Mouse (Mus musculus): Measurements from ENCODE around the gene Cd22. TPM values are rescaled to one million over a fixed set of nuclear protein-coding genes. Genes with fewer than 3 reads are reported as not detected.

Gene Cd22
- polyA plus RNA-seq, 1 experiment from 2014 or later, result 0.32 TPM

GRCm38 (mm10) chr7:30890681-30891080 is 10.5 kb upstream of the Cd22 start:
- H3K27me3 ChIP-seq (ENCODE audit: insufficient read depth, low read length), result no peaks in the 10 kb centered on the region
- 52% methylated on average over 2 of the region's 2 CpGs for WGBS
- no peak for TF ChIP-seq CTCF (IDR thresholded peaks at IDR 0.05; ENCODE audit: low read depth)
- no peaks in the 10 kb centered on the region for H3K9me3 ChIP-seq (ENCODE audit: low read depth, low read length)
- no peaks in the 10 kb centered on the region for H3K4me1 ChIP-seq (ENCODE audit: insufficient read depth)
- no peak for DNase-seq
- H3K36me3 ChIP-seq (ENCODE audit: insufficient read depth), result no peaks in the 10 kb centered on the region
- no peak overlapping the region for H3K4me3 ChIP-seq (ENCODE audit: low read depth, low read length)
- H3K4me2 ChIP-seq, result no peak overlapping the region
- ATAC-seq (ENCODE audit: insufficient read depth), result no peak
- H3K9ac ChIP-seq, result no peak overlapping the region
- H3K27ac ChIP-seq (ENCODE audit: low read depth), result no peak overlapping the region

GRCm38 (mm10) chr7:30888786-30889185 is 8.6 kb upstream of the Cd22 start:
- Histone ChIP-seq H3K27ac (ENCODE audit: low read depth) (no peak overlapping the region), H3K4me2 (no peak overlapping the region), H3K9ac (no peak overlapping the region), H3K27me3 (ENCODE audit: insufficient read depth, low read length) (no peaks in the 10 kb centered on the region), H3K9me3 (ENCODE audit: low read depth, low read length) (0 out of 2 replicates have a peak, but pooled peaks cover 2% of the 10 kb centered on the region), H3K4me1 (ENCODE audit: insufficient read depth) (no peaks in the 10 kb centered on the region), H3K4me3 (ENCODE audit: low read depth, low read length) (no peak overlapping the region), H3K36me3 (ENCODE audit: insufficient read depth) (no peaks in the 10 kb centered on the region)
- DNase-seq (no peak), ATAC-seq (ENCODE audit: insufficient read depth) (no peak)
- 71% methylated on average over 7 of the region's 7 CpGs for WGBS
- TF ChIP-seq CTCF (IDR thresholded peaks at IDR 0.05; ENCODE audit: low read depth), result no peak

GRCm38 (mm10) chr7:30887568-30888188 is 7.5 kb upstream of the Cd22 start:
- Histone ChIP-seq H3K36me3 (ENCODE audit: insufficient read depth) (no peaks in the 10 kb centered on the region), H3K27ac (ENCODE audit: low read depth) (no peak overlapping the region), H3K27me3 (ENCODE audit: insufficient read depth, low read length) (no peaks in the 10 kb centered on the region), H3K9ac (no peak overlapping the region), H3K4me1 (ENCODE audit: insufficient read depth) (no peaks in the 10 kb centered on the region), H3K4me2 (no peak overlapping the region), H3K4me3 (ENCODE audit: low read depth, low read length) (no peak overlapping the region), H3K9me3 (ENCODE audit: low read depth, low read length) (0 out of 2 replicates have a peak, but pooled peaks cover 2% of the 10 kb centered on the region)
- no peak for ATAC-seq (ENCODE audit: insufficient read depth)
- TF ChIP-seq CTCF (IDR thresholded peaks at IDR 0.05; ENCODE audit: low read depth), result no peak
- DNase-seq, result no peak
- 79% methylated on average over 14 of the region's 14 CpGs for WGBS

- H3K9me3 ChIP-seq (ENCODE audit: low read depth, low read length), result 0 out of 2 replicates have a peak, but pooled peaks cover 2% of the 10 kb centered on the region
- ATAC-seq (ENCODE audit: insufficient read depth) (no peak), DNase-seq (no peak)
- H3K27me3 ChIP-seq (ENCODE audit: insufficient read depth, low read length), result no peaks in the 10 kb centered on the region
- H3K9ac ChIP-seq, result no peak overlapping the region
- no peak overlapping the region for H3K4me3 ChIP-seq (ENCODE audit: low read depth, low read length)
- H3K4me2 ChIP-seq, result no peak overlapping the region
- TF ChIP-seq CTCF (IDR thresholded peaks at IDR 0.05; ENCODE audit: low read depth), result no peak
- no peaks in the 10 kb centered on the region for H3K4me1 ChIP-seq (ENCODE audit: insufficient read depth)
- no peak overlapping the region for H3K27ac ChIP-seq (ENCODE audit: low read depth)
- WGBS, result 78% methylated on average over 4 of the region's 4 CpGs
- no peaks in the 10 kb centered on the region for H3K36me3 ChIP-seq (ENCODE audit: insufficient read depth)
Measured at GRCm38 (mm10) chr7:30886852-30887251, 6.7 kb upstream of the Cd22 start.

- H3K27me3 ChIP-seq (ENCODE audit: insufficient read depth, low read length), result no peaks in the 10 kb centered on the region
- 0 out of 2 replicates have a peak, but pooled peaks cover 2% of the 10 kb centered on the region for H3K9me3 ChIP-seq (ENCODE audit: low read depth, low read length)
- H3K36me3 ChIP-seq (ENCODE audit: insufficient read depth), result no peaks in the 10 kb centered on the region
- no peak overlapping the region for H3K9ac ChIP-seq
- DNase-seq (peak; percentile 35), ATAC-seq (ENCODE audit: insufficient read depth) (no peak)
- H3K27ac ChIP-seq (ENCODE audit: low read depth), result no peak overlapping the region
- TF ChIP-seq CTCF (IDR thresholded peaks at IDR 0.05; ENCODE audit: low read depth), result no peak
- H3K4me3 ChIP-seq (ENCODE audit: low read depth, low read length), result no peak overlapping the region
- no peaks in the 10 kb centered on the region for H3K4me1 ChIP-seq (ENCODE audit: insufficient read depth)
- H3K4me2 ChIP-seq, result no peak overlapping the region
Measured at GRCm38 (mm10) chr7:30884047-30884446, 3.9 kb upstream of the Cd22 start.

- WGBS, result 73% methylated on average over 3 of the region's 3 CpGs
- no peak for ATAC-seq (ENCODE audit: insufficient read depth)
- no peak for DNase-seq
- TF ChIP-seq CTCF (IDR thresholded peaks at IDR 0.05; ENCODE audit: low read depth), result no peak
- no peaks in the 10 kb centered on the region for H3K36me3 ChIP-seq (ENCODE audit: insufficient read depth)
- H3K9ac ChIP-seq, result no peak overlapping the region
- no peak overlapping the region for H3K4me2 ChIP-seq
- H3K27ac ChIP-seq (ENCODE audit: low read depth), result no peak overlapping the region
- H3K4me3 ChIP-seq (ENCODE audit: low read depth, low read length), result no peak overlapping the region
- H3K9me3 ChIP-seq (ENCODE audit: low read depth, low read length), result 0 out of 2 replicates have a peak, but pooled peaks cover 2% of the 10 kb centered on the region
- H3K4me1 ChIP-seq (ENCODE audit: insufficient read depth), result no peaks in the 10 kb centered on the region
- no peaks in the 10 kb centered on the region for H3K27me3 ChIP-seq (ENCODE audit: insufficient read depth, low read length)
Measured at GRCm38 (mm10) chr7:30881367-30881766, 1.2 kb upstream of the Cd22 start.

- 80% methylated on average over 6 of the region's 6 CpGs for WGBS
- Histone ChIP-seq H3K4me3 (ENCODE audit: low read depth, low read length) (no peak overlapping the region), H3K4me1 (ENCODE audit: insufficient read depth) (no peaks in the 10 kb centered on the region), H3K27me3 (ENCODE audit: insufficient read depth, low read length) (no peaks in the 10 kb centered on the region), H3K36me3 (ENCODE audit: insufficient read depth) (no peaks in the 10 kb centered on the region), H3K4me2 (no peak overlapping the region), H3K9me3 (ENCODE audit: low read depth, low read length) (no peaks in the 10 kb centered on the region), H3K27ac (ENCODE audit: low read depth) (no peak overlapping the region), H3K9ac (no peak overlapping the region)
- no peak for TF ChIP-seq CTCF (IDR thresholded peaks at IDR 0.05; ENCODE audit: low read depth)
- DNase-seq (no peak), ATAC-seq (ENCODE audit: insufficient read depth) (no peak)
Measured at GRCm38 (mm10) chr7:30878950-30879349, 1.2 kb downstream of the Cd22 start.
